ENCODE assay signal across 8 mouse cellular contexts in genomic region chr4:150035280-150035679, GRCm38 (mm10). TPM values are rescaled to one million over a fixed set of nuclear protein-coding genes. Genes with fewer than 3 reads are reported as not detected.
DNase-seq lines count a peak whose midpoint lies in the region; ATAC-seq lines count a peak whose summit lies in the region.

No protein-coding gene starts in this region.

- DNase-seq in heart, adult 11 months, result peak; percentile 95
- peak; percentile 79 for DNase-seq in c-Kit-positive CD71-negative TER-119-negative erythroid progenitor cells, embryonic 14.5 days (ENCODE audit: low read depth)
- peak; percentile 70 to 90 for DNase-seq in frontal cortex, postnatal 14 days (ENCODE audit: low spot score in 2 of 2)
- DNase-seq in left cerebral cortex, postnatal 4 days, result peak; percentile 90
- peak; percentile 89 for DNase-seq in neural tube, embryonic 11.5 days (ENCODE audit: low spot score)
- DNase-seq in telencephalon, adult 2 months (ENCODE audit: low read depth, low spot score), result peak; percentile 48

- ATAC-seq in heart, embryonic 11.5 days (replicated peaks; ENCODE audit: insufficient number of reproducible peaks, low FRiP score, low TSS enrichment), result no peak
- peak; percentile 71 for ATAC-seq in intestine, embryonic 16.5 days
- no peak for ATAC-seq in neural tube, embryonic 11.5 days (ENCODE audit: insufficient read depth, low FRiP score, low TSS enrichment)

- no peak overlapping the region for H3K27ac ChIP-seq in heart, embryonic 11.5 days (ENCODE audit: low read depth, low read length)
- no peak overlapping the region for H3K27ac ChIP-seq in intestine, embryonic 16.5 days (ENCODE audit: low read length)
- H3K27ac ChIP-seq in neural tube, embryonic 11.5 days (ENCODE audit: low read depth, low read length), result no peak overlapping the region

- 15% methylated on average over 10 of the region's 10 CpGs for WGBS in heart, embryonic 11.5 days (ENCODE audit: insufficient replicate concordance)
- WGBS in intestine, embryonic 16.5 days, result 10% methylated on average over 10 of the region's 10 CpGs
- WGBS in neural tube, embryonic 11.5 days, result 13% methylated on average over 10 of the region's 10 CpGs

- H3K36me3 ChIP-seq in heart, embryonic 11.5 days (ENCODE audit: control insufficient read depth, insufficient read depth, low read length), result no peaks in the 10 kb centered on the region
- no peaks in the 10 kb centered on the region for H3K36me3 ChIP-seq in intestine, embryonic 16.5 days (ENCODE audit: control insufficient read depth, insufficient read depth, low read length)
- no peaks in the 10 kb centered on the region for H3K36me3 ChIP-seq in neural tube, embryonic 11.5 days (ENCODE audit: control insufficient read depth, insufficient read depth, low read length)

- H3K4me1 ChIP-seq in heart, embryonic 11.5 days (ENCODE audit: control insufficient read depth, insufficient read depth, low read length), result peaks cover 12% of the 10 kb centered on the region
- H3K4me1 ChIP-seq in intestine, embryonic 16.5 days (ENCODE audit: control insufficient read depth, insufficient read depth, low read length), result peaks cover 24% of the 10 kb centered on the region
- H3K4me1 ChIP-seq in neural tube, embryonic 11.5 days (ENCODE audit: control insufficient read depth, insufficient read depth, low read length), result peaks cover 9% of the 10 kb centered on the region

- intact Hi-C loops in left cerebral cortex, postnatal 4 days (cut with DNase I), result loop anchor here (2.0 to 10.0 kb wide), 3 partner anchors 37 to 180 kb away; no protein-coding TSS in a partner anchor

- no peaks in the 10 kb centered on the region for H3K9me3 ChIP-seq in heart, embryonic 11.5 days (replicated peaks; ENCODE audit: control insufficient read depth, low read length)
- H3K9me3 ChIP-seq in intestine, embryonic 16.5 days (ENCODE audit: control insufficient read depth, low read length), result no peaks in the 10 kb centered on the region
- no peaks in the 10 kb centered on the region for H3K9me3 ChIP-seq in neural tube, embryonic 11.5 days (ENCODE audit: control insufficient read depth, low read length)

- H3K4me2 ChIP-seq in heart, embryonic 11.5 days, result no peak overlapping the region
- H3K4me2 ChIP-seq in intestine, embryonic 16.5 days (ENCODE audit: low read depth, low read length), result peak overlapping the region; percentile 13; the same call in 1 of the 2 replicates
- H3K4me2 ChIP-seq in neural tube, embryonic 11.5 days (ENCODE audit: low read depth), result no peak overlapping the region

- no peak overlapping the region for H3K9ac ChIP-seq in heart, embryonic 11.5 days (ENCODE audit: low read depth, low read length)
- H3K9ac ChIP-seq in intestine, embryonic 16.5 days (ENCODE audit: low read depth, low read length), result no peak overlapping the region
- H3K9ac ChIP-seq in neural tube, embryonic 11.5 days (ENCODE audit: low read length), result no peak overlapping the region

- peaks cover 53% of the 10 kb centered on the region for H3K27me3 ChIP-seq in heart, embryonic 11.5 days (ENCODE audit: control insufficient read depth, insufficient read depth, low read length)
- peaks cover 30% of the 10 kb centered on the region for H3K27me3 ChIP-seq in intestine, embryonic 16.5 days (replicated peaks; ENCODE audit: control insufficient read depth, insufficient read depth, low read length)
- H3K27me3 ChIP-seq in neural tube, embryonic 11.5 days (ENCODE audit: control insufficient read depth, insufficient read depth, low read length), result peaks cover 52% of the 10 kb centered on the region

- H3K4me3 ChIP-seq in heart, embryonic 11.5 days (ENCODE audit: low read depth, low read length), result no peak overlapping the region
- H3K4me3 ChIP-seq in intestine, embryonic 16.5 days (ENCODE audit: low read length), result no peak overlapping the region
- no peak overlapping the region for H3K4me3 ChIP-seq in neural tube, embryonic 11.5 days (ENCODE audit: low read depth, low read length)

RNA-seq across cellular contexts. Expression of gene H6pd, which starts 26.5 kb away (rescaled TPM):
- 4.8 and 6.2 TPM in 2 replicates for polyA plus RNA-seq in heart, embryonic 11.5 days (2014; fragmentation: Nextera tagmentation; extraction: Ambion mirVana)
- 31.6 and 41.6 TPM in 2 replicates for polyA plus RNA-seq in intestine, embryonic 16.5 days (2015; fragmentation: Nextera tagmentation; extraction: Ambion mirVana)
- total RNA-seq in left cerebral cortex, postnatal 4 days (2021), result 10 to 100 TPM; 11.7 to 13.8 TPM
- 3.0 and 3.6 TPM in 2 replicates for polyA plus RNA-seq in neural tube, embryonic 11.5 days (2014; fragmentation: Nextera tagmentation; extraction: Ambion mirVana)

RNA-seq across cellular contexts. Expression of gene Gpr157, which starts 51.9 kb away (rescaled TPM):
- 1.3 and 1.5 TPM in 2 replicates for polyA plus RNA-seq in heart, embryonic 11.5 days (2014; fragmentation: Nextera tagmentation; extraction: Ambion mirVana)
- polyA plus RNA-seq in intestine, embryonic 16.5 days (2015; fragmentation: Nextera tagmentation; extraction: Ambion mirVana), result 1.6 and 1.8 TPM in 2 replicates
- total RNA-seq in left cerebral cortex, postnatal 4 days (2021), result 1 to 10 TPM; 1.2 to 1.5 TPM
- polyA plus RNA-seq in neural tube, embryonic 11.5 days (2014; fragmentation: Nextera tagmentation; extraction: Ambion mirVana), result 0.24 and 0.28 TPM in 2 replicates
